Mouse (Mus musculus) 3T3-L1 (cell line): ENCODE results near the gene Ahdc1.

Experiments used
- DNase-seq: peaks from one replicate; pipeline ENCODE4 v3.0.0-alpha.2; 2015; ENCODE audit warnings: low read depth, low spot score

Gene Ahdc1

GRCm38 (mm10) chr4:132988581-132989355 lies 22.3 kb upstream of the Ahdc1 start:
- DNase-seq = no peak

DNA sequence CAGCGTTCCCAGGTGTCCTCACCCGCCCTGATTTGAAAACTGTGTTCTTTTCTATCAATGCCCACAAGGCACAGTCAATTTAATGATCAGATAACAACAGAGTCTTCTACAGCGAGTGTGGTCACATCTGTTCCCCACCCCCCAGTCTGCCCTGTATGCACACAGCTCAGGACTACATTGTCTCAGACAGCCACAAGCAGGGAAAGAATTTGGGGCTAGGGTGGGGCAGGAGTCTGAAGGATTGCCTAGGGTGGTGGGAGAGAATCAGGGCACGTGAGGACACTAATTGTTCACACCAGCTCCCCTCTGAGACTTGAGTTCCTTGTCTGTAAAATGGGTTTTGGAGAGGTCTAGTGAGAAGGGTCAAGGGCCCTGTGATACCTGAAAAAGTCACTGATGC lies 17.5 kb upstream of the Ahdc1 start:
- DNase-seq = no peak

DNA sequence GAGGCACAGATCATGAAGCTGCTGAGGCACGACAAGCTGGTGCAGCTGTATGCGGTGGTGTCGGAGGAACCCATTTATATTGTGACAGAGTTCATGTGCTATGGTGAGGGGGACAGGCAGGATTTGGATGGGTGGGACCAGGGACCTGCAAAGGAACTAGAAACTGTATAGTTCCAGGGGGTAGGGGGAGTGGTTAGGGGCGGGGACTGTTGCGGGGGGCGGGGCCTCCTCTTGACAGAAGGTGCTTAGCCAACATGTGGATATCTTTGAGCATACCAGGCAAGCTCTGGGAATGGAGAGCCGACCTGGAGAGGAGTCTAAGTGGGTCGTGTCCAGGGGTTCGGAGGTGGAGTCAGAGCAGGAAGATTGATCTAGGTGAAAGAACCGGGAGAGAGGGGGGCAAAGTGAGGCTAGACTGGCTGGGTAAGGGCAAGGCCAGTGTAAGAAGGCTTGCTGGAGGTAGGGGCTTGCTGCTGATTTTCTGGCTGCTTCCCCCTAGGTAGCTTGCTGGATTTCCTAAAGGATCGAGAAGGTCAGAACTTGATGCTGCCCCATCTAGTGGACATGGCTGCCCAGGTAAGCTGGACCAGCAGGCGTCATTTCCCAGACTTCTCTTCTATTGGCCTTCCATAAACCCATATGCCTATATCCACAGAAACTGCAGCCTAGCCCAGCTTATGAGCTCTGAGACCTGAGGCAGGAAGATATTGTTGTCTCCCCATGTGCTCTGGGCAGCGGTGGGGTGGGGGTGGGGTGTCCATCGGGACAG lies 13.4 kb upstream of the Ahdc1 start:
- DNase-seq = no peak

DNA sequence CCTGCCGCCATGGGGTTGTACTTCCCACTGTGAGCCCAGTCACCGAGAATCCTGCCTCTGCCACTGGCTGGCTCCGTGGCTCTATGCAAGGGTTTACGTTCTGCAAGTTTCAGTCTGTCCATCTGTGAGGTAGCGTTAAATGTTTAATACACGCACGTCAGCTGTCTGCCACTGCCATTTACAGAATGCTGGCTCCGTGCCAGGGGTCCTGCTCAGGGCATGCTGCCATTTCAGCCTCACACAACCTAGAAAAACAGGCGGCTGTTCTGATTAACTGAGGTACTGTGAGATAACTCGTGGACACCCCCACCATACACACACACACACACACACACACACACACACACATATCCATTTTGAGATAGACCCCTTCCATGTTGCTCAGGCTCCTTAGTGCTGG lies 8.2 kb upstream of the Ahdc1 start:
- no peak for DNase-seq

GRCm38 (mm10) chr4:133003316-133004018 lies 7.6 kb upstream of the Ahdc1 start:
- no peak for DNase-seq

DNA sequence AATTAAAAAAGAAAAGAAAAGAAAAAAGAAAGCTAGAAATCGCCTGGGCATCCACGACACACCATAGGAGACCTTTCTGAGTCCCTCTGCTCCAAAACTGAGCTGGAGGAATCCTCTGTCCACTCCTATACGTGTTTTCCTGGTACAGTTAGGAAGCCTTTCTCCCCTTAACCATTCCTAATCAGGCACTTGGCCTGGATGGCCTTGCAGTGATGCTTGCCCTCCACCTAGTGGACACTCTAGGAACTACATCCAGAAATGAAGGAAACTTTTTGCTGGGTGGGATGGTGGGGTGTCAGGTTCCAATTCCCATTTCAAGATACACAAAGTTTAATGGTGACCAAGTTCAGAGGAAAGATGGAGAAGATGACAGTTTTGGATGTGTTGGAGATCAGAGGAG lies 5.8 kb upstream of the Ahdc1 start:
- DNase-seq = peak; percentile 86

GRCm38 (mm10) chr4:133005885-133006451 lies 5.1 kb upstream of the Ahdc1 start:
- peak; percentile 27 for DNase-seq

DNA sequence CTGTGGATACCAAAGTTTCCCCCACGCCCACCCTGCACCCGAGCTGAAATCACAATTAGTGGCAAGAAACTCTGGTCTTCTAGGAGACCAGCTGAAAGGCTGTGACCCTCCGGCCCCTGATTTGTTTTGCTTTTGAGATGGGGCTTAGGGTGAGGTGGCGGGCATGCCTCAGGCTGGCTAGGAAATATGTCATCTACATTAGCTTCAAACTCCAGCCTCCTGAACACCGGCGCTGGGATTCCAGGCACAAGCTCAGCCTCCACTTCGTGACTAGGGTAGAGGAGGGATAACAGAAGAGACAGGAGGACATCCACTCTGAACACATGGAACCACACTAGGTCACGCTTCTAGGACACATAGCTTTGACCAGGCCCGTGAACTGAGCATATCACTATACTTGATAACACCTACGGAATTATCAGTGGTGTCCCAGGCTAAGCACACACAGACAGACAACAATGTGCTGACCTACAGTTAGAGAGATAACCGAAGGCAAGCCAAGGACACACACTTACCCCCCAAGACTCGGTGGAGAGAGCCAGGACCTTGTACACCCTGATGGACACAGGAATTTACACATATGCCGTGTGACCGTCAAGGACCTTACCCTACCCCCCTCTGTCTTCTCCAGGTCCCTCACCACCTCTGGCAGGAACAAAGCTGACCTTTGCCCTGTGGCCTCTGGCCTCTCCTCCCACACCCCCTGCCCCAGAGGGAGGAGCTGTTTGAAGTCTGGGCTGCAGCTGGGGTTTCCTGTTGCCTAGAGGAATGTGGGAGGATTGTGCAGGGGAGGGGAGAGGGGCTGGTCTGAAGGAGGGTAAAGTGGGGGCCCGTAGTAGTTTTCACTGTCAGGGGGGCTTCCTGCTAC lies 3.3 kb upstream of the Ahdc1 start:
- no peak for DNase-seq

- DNase-seq = peak; percentile 61
These were observed 1.9 kb upstream of the Ahdc1 start for GRCm38 (mm10) chr4:133009131-133009530.

GRCm38 (mm10) chr4:133009676-133010075 lies 1.4 kb upstream of the Ahdc1 start:
- no peak for DNase-seq

DNA sequence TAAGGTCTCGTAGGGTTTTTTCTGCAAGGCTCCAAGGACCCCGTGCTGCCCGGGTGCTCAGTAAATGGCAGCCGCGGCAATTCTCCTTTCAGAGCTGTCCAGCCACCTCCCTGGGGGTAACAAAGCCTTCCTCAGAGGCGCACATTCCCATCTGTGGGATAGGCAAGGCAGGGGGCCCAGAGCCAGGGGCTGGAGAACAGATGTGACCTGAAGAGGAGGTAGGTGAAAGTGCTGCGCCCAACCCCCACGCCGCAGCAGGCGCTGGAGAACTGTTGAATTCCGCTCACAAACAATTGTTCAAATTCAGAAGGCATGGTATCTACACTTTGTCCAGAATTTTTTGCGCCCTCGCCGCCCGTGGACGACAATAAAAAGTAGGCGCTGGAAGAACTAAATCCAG lies 449 bp upstream of the Ahdc1 start:
- no peak for DNase-seq

DNA sequence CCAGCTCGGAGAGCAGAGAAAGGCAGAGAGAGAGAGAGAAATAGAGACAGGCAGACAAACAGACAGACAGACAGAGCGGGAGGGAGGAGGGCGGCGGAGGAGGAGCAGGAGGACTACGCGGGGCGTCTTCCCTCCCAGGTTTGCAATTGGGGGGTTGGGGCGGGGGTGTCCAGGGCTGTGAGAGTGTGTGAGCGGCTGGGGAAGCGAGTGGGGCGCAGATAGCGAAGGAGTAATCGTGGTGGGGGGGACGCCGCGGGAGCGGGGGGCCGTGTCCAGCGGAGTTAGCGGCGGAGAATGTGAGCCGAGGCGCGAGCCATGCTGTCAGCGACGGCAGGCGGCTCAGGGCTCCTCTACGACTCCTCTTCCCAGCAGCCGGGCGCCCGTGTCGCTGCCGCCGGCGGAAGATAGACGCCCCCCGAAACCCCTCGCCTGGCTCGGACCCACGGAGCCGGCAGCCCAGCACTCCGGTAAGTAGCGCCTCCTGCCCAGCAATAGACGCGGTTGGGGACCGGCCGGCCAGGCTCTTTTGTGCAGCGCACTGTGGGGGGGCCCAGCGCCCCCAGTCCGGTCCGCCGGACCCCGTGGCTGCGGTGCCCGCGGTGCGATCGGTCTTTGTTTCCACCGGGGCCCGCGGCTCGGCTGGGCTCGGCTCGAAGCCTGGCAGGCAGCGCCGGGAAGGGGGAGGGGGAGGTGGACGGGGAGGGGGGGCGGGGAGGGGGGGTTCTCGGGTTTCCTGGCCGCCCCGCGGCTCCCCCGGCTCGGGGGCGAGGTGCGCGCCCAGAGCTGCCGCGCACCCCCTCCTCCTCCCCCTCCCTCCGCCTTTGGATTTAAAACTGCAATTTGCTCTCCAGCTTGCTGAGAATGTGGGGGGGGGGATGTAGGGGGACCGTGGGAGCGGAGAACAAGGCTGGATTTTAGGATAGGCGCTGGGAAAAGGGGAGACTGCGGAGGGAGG lies 1.0 kb downstream of the Ahdc1 start:
- peak; percentile 33 for DNase-seq

DNA sequence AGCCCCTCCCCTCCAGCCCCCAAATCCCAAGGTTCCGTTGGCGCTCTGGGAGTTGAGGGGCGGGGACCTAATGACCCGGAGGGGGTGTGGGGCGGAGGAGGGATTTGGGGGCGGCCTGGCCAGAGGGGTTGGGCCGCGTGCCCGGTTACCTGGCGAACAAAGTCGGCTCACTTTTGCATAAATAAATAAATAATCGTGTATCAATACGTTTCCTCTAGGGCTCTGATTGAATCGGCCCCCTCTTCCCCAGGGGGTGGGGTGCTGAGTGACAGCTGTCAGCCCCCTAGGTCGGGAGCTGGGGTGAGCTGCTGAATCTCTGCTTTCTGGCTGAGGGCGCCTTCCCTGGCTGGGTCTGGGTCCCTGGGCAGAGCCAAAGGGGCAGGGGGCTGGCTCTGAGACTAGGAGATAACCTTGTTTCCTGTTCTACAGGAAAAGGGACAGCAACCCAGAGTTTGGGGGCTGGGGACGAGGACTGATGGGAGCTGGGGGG lies 1.8 kb downstream of the Ahdc1 start:
- DNase-seq = peak; percentile 65

DNA sequence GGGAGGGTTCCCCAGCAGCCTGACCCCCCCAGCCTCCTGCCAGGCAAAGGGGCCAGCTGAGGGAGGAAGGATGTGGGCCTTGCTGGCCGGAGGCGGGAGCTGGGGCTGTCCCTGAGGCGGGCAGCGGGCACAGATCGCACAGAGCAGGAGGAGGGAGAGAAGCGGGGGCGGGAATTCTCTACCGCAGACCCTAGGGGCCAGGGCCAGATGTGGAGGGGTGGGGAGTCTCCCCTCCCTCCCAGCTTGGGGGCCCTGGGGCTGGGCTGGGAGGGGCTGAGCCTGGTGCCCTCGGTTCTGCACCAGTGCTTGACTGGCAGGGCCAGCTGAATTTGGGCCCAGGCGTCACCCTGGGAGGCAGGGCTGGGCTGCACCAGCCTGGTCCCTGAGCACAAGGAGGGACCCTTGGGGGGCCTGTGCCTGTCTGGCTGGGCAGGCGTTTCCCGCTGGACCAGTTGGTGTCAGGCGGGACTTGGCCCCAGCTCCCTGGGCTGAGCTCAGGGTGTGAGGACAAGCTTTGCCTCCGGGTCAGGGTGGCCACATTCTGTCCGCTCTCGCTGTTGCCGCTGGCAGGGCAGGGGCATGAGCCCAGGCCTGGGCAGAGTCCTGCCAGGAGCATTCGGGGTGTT lies 2.3 kb downstream of the Ahdc1 start:
- peak; percentile 74 for DNase-seq

GRCm38 (mm10) chr4:133014088-133014487 lies 3.0 kb downstream of the Ahdc1 start:
- no peak for DNase-seq

DNA sequence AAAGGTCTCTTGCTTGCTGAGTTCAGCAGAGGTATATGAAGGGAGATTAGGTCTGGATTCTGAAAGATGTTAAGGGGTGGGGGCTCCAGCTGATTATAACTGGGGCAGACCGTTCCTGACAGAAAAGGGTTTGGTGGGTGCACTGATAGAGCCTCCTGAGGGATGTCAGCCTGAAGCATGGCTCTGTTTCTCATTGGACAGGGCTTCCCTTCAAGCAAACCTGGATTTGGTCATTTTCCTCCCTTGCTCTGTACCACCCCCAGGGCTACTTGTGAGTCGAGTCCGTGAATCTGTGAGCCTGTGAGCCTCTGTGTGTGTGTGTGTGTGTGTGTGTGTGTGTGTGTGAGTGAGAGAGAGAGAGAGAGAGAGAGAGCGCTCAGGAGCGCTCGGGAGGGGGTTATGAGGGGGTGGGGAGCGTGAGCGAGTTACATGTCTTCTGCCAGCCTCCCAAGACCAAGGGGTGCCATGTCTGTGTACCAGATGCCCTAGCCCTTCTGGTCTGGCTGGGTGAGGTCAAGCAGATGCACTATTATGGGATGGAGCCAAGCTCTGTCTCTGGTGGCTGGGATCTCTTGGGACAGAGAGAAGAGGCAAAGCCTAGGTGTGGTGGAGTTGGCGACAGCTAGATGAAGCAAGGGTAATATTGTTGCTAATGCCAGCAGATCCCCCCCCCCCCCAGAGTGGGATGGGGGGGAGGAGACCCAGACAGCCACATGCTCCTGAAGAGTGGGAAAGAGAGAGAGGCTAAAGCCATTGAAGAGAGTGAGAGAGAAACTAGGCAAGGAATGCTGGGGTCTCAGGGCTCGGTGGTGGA lies 4.0 kb downstream of the Ahdc1 start:
- DNase-seq = peak; percentile 59

GRCm38 (mm10) chr4:133015710-133016651 lies 4.9 kb downstream of the Ahdc1 start:
- DNase-seq = peak; percentile 55
